Mouse (Mus musculus) embryo, embryonic 9.5 days (tissue): Measurements from ENCODE around the gene Olfr1178.
A peak's percentile ranks its signal among the peaks of the same experiment; 100 is the strongest.

Experiments used
- DNase-seq: peaks from one replicate; pipeline ENCODE4 v3.0.0-alpha.2; 2017; ENCODE audit errors: extremely low spot score

Olfr1178 gene

GRCm38 (mm10) chr2:88386762-88387161 lies at the start of gene Olfr1178:
Olfr1178 (plus strand) TSS chr2:88387062.
- no peak for DNase-seq

GRCm38 (mm10) chr2:88346392-88346791 lies 40.5 kb upstream of the Olfr1178 start, which contains the start of gene Olfr1177-ps:
Olfr1177-ps (minus strand) TSS chr2:88346492.
- DNase-seq = no peak

- peak; percentile 9 for DNase-seq
Measured at GRCm38 (mm10) chr2:88356304-88356703, 30.6 kb upstream of the Olfr1178 start.

DNA sequence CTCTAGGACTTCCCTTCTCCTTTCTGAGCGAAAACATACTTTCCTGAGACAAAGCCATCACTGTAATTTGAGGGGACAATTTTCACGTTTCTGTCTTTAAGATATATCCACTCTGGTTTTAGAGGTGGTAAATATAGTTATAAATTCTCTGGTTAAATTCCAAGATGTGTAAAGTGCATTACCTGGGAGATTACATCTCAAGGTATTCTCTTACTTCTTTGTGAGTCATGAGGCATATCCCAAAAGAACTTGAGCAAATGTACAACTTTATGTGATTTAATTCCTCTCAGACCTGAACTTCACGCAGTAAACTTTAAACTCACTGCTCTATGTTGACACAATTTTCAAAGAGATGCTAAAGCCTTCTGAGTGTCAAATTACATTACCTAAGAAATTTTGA lies 19.5 kb downstream of the Olfr1178 start, which contains the start of gene Olfr1179:
TSS of gene Olfr1179 (minus strand) at position 101 of the 400 bp plus-strand sequence.
- DNase-seq = no peak

GRCm38 (mm10) chr2:88419051-88419450 lies 32.2 kb downstream of the Olfr1178 start, which contains the start of gene Olfr1180:
Olfr1180 (minus strand) TSS chr2:88419151.
- DNase-seq = no peak

DNA sequence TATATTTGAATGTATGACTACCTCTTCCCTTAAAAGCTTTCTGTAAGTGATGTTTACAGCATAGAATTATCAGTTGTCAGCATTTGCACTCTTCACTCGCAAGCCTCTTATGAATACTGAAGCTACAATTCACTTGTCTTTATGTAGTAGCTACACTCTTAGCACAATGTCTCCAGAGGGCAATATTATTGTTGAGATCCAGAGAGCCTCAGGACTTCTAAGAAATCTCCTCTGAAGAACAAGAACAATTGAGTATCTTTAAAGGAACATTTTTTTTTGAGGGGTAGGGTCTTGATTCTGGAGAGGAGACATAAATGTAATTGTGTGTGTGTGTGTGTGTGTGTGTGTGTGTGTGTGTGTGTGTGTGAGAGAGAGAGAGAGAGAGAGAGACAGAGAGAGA lies 39.2 kb downstream of the Olfr1178 start, which contains the start of gene Olfr1181:
TSS of gene Olfr1181 (minus strand) at position 101 of the 400 bp plus-strand sequence.
- no peak for DNase-seq

DNA sequence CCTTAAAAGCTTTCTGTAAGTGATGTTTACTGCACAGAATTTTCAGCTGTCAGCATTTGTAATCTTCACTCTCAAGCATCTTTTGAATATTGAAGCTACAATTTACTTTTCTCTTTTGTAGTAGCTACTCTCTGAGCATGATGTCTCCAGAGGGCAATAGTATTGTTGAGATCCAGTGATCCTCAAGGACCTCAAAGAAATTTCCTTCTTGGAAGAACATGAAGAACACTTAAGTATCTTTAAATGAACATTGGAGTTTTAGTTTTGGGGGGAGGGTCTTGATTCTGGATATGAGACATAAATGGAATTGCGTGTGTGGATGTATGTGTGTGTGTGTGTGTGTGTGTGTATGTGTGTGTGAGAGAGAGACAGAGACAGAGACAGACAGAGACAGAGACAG lies 62.2 kb downstream of the Olfr1178 start, which contains the start of gene Gm13757:
TSS of gene Gm13757 (minus strand) at position 101 of the 400 bp plus-strand sequence.
- DNase-seq = no peak
